Mouse (Mus musculus) gastrocnemius, postnatal 25 days (tissue): ENCODE measurements around the gene Ntrk2. TPM values are rescaled to one million over a fixed set of nuclear protein-coding genes. Genes with fewer than 3 reads are reported as not detected.

Experiments used
- total RNA-seq, 2 experiments: library from RNA; stranded (reverse); gene quantifications; 1 replicate in 1 of 2; 2 replicates in 1 of 2; pipeline ENCODE4 v1.2.3; 2021

Gene Ntrk2
- total RNA-seq, 2 experiments from 2014 or later = 3.3 to 9.0 TPM

Other genes starting within 250 kb of the Ntrk2 start
- not detected for gene Slc28a3, start 195.7 kb upstream of the Ntrk2 start, total RNA-seq